In the genomic region with DNA sequence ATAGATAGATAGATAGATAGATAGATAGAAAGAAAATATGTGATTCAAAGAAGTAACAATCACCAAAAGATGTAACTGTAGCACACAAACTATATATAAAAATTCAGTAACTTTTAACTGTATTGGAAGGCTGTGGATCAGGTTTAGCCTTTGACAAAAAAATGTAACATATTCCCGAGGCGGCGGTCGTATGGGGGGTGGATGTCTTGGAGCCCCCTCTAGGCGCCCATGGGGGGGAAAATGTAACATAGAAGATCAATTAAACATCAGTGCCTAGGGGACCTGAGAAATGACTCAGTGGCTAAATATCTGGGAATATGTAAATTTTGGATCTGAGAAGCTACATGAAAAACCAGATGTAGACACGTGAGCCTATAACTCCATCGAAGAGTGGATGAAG, we compare ENCODE assay signal across 10 mouse cellular contexts.
DNase-seq lines count a peak whose midpoint lies in the region; ATAC-seq lines count a peak whose summit lies in the region.
"Had no signal": no experiment of that assay in that cellular context is flagged by ENCODE, and none has a peak within 500 bp of the region (broad histone marks: within the 10 kb centered on the region; RNA-seq: fewer than 3 reads in every experiment).

No protein-coding gene starts in this region.

- DNase-seq in gastrocnemius, postnatal 14 days, result peak; percentile 24
- DNase-seq in gastrocnemius, postnatal 25 days, result no peak
- peak; percentile 43 for DNase-seq in midbrain, embryonic 10.5 days (ENCODE audit: low spot score)
- peak; percentile 47 for DNase-seq in adipocyte (ENCODE audit: low spot score)
- peak; percentile 81 for DNase-seq in limb, embryonic 10.5 days (ENCODE audit: low spot score)
- DNase-seq in left cerebral cortex, adult 9 months (ENCODE audit: low spot score in 2 of 2), result no peak
- DNase-seq in T-cell, adult 2 months (ENCODE audit: low spot score), result no peak

- H3K27me3 ChIP-seq in midbrain, embryonic 10.5 days (ENCODE audit: low read depth, poor library complexity, severe bottlenecking), result no peaks in the 10 kb centered on the region
- no peaks in the 10 kb centered on the region for H3K27me3 ChIP-seq in midbrain, embryonic 15.5 days (replicated peaks)
- H3K27me3 ChIP-seq in limb, embryonic 10.5 days (ENCODE audit: low read depth, poor library complexity, severe bottlenecking), result no peaks in the 10 kb centered on the region
- H3K27me3 ChIP-seq: embryonic facial prominence, embryonic 15.5 days had no signal

- no peak overlapping the region for H3K4me3 ChIP-seq in midbrain, embryonic 10.5 days
- H3K4me3 ChIP-seq in midbrain, embryonic 15.5 days, result no peak overlapping the region
- H3K4me3 ChIP-seq in limb, embryonic 10.5 days, result no peak overlapping the region
- H3K4me3 ChIP-seq: embryonic facial prominence, embryonic 15.5 days; myocyte had no signal

- H3K9me3 ChIP-seq in midbrain, embryonic 10.5 days (replicated peaks), result no peaks in the 10 kb centered on the region
- H3K9me3 ChIP-seq in midbrain, embryonic 15.5 days, result no peaks in the 10 kb centered on the region
- no peaks in the 10 kb centered on the region for H3K9me3 ChIP-seq in limb, embryonic 10.5 days (replicated peaks)
- H3K9me3 ChIP-seq: embryonic facial prominence, embryonic 15.5 days had no signal

- ATAC-seq in midbrain, embryonic 15.5 days (replicated peaks), result no peak

- intact Hi-C loops in gastrocnemius, postnatal 14 days (cut with DNase I; ENCODE audit: low total_unique reads), result no loop called here

- peaks cover 5% of the 10 kb centered on the region; the same call in 1 of the 2 replicates for H3K4me1 ChIP-seq in midbrain, embryonic 10.5 days
- H3K4me1 ChIP-seq in midbrain, embryonic 15.5 days, result no peaks in the 10 kb centered on the region
- no peaks in the 10 kb centered on the region for H3K4me1 ChIP-seq in limb, embryonic 10.5 days
- H3K4me1 ChIP-seq: embryonic facial prominence, embryonic 15.5 days had no signal

- H3K4me2 ChIP-seq in midbrain, embryonic 15.5 days, result no peak overlapping the region
- H3K4me2 ChIP-seq: embryonic facial prominence, embryonic 15.5 days had no signal

- H3K36me3 ChIP-seq in midbrain, embryonic 10.5 days, result no peaks in the 10 kb centered on the region
- H3K36me3 ChIP-seq in midbrain, embryonic 15.5 days (replicated peaks), result no peaks in the 10 kb centered on the region
- H3K36me3 ChIP-seq in limb, embryonic 10.5 days, result no peaks in the 10 kb centered on the region
- H3K36me3 ChIP-seq: embryonic facial prominence, embryonic 15.5 days had no signal

- WGBS in midbrain, embryonic 10.5 days, result 86% methylated on average over 7 of the region's 7 CpGs
- WGBS in midbrain, embryonic 15.5 days, result 83% methylated on average over 7 of the region's 7 CpGs
- WGBS in limb, embryonic 10.5 days, result 89% methylated on average over 7 of the region's 7 CpGs

- H3K27ac ChIP-seq in midbrain, embryonic 10.5 days (replicated peaks), result no peak overlapping the region
- H3K27ac ChIP-seq in midbrain, embryonic 15.5 days, result no peak overlapping the region
- H3K27ac ChIP-seq in limb, embryonic 10.5 days, result no peak overlapping the region
- H3K27ac ChIP-seq: embryonic facial prominence, embryonic 15.5 days had no signal

- no peak overlapping the region for H3K9ac ChIP-seq in midbrain, embryonic 15.5 days
- H3K9ac ChIP-seq: embryonic facial prominence, embryonic 15.5 days had no signal

Comparison
In these comparisons a context has a peak if more than half of its experiments do, and no peak if none do; other contexts are left out.
1. DNase-seq: peak in gastrocnemius, postnatal 14 days (single experiment), midbrain, embryonic 10.5 days (single experiment), adipocyte (single experiment) and limb, embryonic 10.5 days (single experiment); none in gastrocnemius, postnatal 25 days (single experiment), left cerebral cortex, adult 9 months (0 of 2) and T-cell, adult 2 months (single experiment).